Mouse (Mus musculus) hindbrain, embryonic 13.5 days (tissue): ENCODE measurements around the gene Gk5. TPM values are rescaled to one million over a fixed set of nuclear protein-coding genes. Genes with fewer than 3 reads are reported as not detected.

ENCODE experiments used
- polyA plus RNA-seq: library from polyadenylated mRNA; unstranded; fragments of >200 nt; fragmentation: Nextera tagmentation; extraction: Ambion mirVana; gene quantifications from 2 replicates; pipeline ENCODE4 v1.2.1, GENCODE M21; 2015

Gene Gk5
- polyA plus RNA-seq, 1 experiment from 2014 or later, result 2.9 TPM

Other genes starting within 250 kb of the Gk5 start
- gene Xrn1, start 164.6 kb upstream of the Gk5 start, polyA plus RNA-seq, result 19.8 and 21.5 TPM in 2 replicates
- 30.8 and 33.3 TPM in 2 replicates for gene Tfdp2, start 76.9 kb downstream of the Gk5 start, polyA plus RNA-seq
- gene Atp1b3, start 245.1 kb downstream of the Gk5 start, polyA plus RNA-seq, result 176 and 187 TPM in 2 replicates